Mouse (Mus musculus): ENCODE results near the gene 4632433K11Rik.

4632433K11Rik gene

GRCm38 (mm10) chr7:5020000-5020681, 13.8 kb upstream of the 4632433K11Rik start, which contains the start of the genes Zfp865 and Ccdc106:
TSS of gene Zfp865 (plus strand) at chr7:5020376.
TSS of gene Ccdc106 (plus strand) at chr7:5020553.
- DNase-seq (ENCODE audit: low spot score in 2 of 2), result peak; percentile 99 to 100

GRCm38 (mm10) chr7:5020685-5021084, 13.2 kb upstream of the 4632433K11Rik start:
- no peak for DNase-seq (ENCODE audit: low spot score in 2 of 2)

- no peak for DNase-seq (ENCODE audit: low spot score in 2 of 2)
Observed at GRCm38 (mm10) chr7:5021197-5021596, 12.7 kb upstream of the 4632433K11Rik start.

GRCm38 (mm10) chr7:5029543-5029942, 4.4 kb upstream of the 4632433K11Rik start:
- no peak for DNase-seq (ENCODE audit: low spot score in 2 of 2)

- no peak for DNase-seq (ENCODE audit: low spot score in 2 of 2)
Observed at GRCm38 (mm10) chr7:5029946-5030345, 4.0 kb upstream of the 4632433K11Rik start.

- no peak for DNase-seq (ENCODE audit: low spot score in 2 of 2)
Observed at GRCm38 (mm10) chr7:5030554-5031275, 3.2 kb upstream of the 4632433K11Rik start.

- no peak for DNase-seq (ENCODE audit: low spot score in 2 of 2)
Observed at GRCm38 (mm10) chr7:5031496-5031895, 2.4 kb upstream of the 4632433K11Rik start.

- no peak for DNase-seq (ENCODE audit: low spot score in 2 of 2)
Observed at GRCm38 (mm10) chr7:5035628-5036027, 1.7 kb downstream of the 4632433K11Rik start.

GRCm38 (mm10) chr7:5036136-5036535, 2.2 kb downstream of the 4632433K11Rik start:
- no peak for DNase-seq (ENCODE audit: low spot score in 2 of 2)

GRCm38 (mm10) chr7:5037026-5037425, 3.1 kb downstream of the 4632433K11Rik start:
- DNase-seq (ENCODE audit: low spot score in 2 of 2), result no peak

- DNase-seq (ENCODE audit: low spot score in 2 of 2), result no peak
Observed at GRCm38 (mm10) chr7:5037467-5037866, 3.5 kb downstream of the 4632433K11Rik start.

- DNase-seq (ENCODE audit: low spot score in 2 of 2), result peak; percentile 96
Observed at GRCm38 (mm10) chr7:5038109-5038732, 4.3 kb downstream of the 4632433K11Rik start, which contains the start of gene Zfp784. TSS of gene Zfp784 (minus strand) at chr7:5038446.

GRCm38 (mm10) chr7:5038940-5039339, 5.0 kb downstream of the 4632433K11Rik start:
- no peak for DNase-seq (ENCODE audit: low spot score in 2 of 2)

- no peak for DNase-seq (ENCODE audit: low spot score in 2 of 2)
Observed at GRCm38 (mm10) chr7:5044981-5045380, 11.1 kb downstream of the 4632433K11Rik start.

- DNase-seq (ENCODE audit: low spot score in 2 of 2), result no peak
Observed at GRCm38 (mm10) chr7:5046112-5046511, 12.2 kb downstream of the 4632433K11Rik start.

- peak in 1 of 2 experiments; percentile 40 for DNase-seq (ENCODE audit: low spot score in 2 of 2)
Observed at GRCm38 (mm10) chr7:5047313-5047712, 13.4 kb downstream of the 4632433K11Rik start.

GRCm38 (mm10) chr7:5051193-5052192, 17.6 kb downstream of the 4632433K11Rik start, which contains the start of gene Zfp580:
TSS of gene Zfp580 (plus strand) at chr7:5051538.
- peak; percentile 75 to 76 for DNase-seq (ENCODE audit: low spot score in 2 of 2)

- DNase-seq (ENCODE audit: low spot score in 2 of 2), result no peak
Observed at GRCm38 (mm10) chr7:5052438-5052837, 18.5 kb downstream of the 4632433K11Rik start.

- DNase-seq (ENCODE audit: low spot score in 2 of 2), result no peak
Observed at GRCm38 (mm10) chr7:5052931-5053343, 19.0 kb downstream of the 4632433K11Rik start.

GRCm38 (mm10) chr7:5053456-5054179, 19.7 kb downstream of the 4632433K11Rik start:
- no peak for DNase-seq (ENCODE audit: low spot score in 2 of 2)

Measured in heart, adult 9 months (tissue).